Mouse (Mus musculus) cerebellum, postnatal 36 days (tissue): ENCODE data around the gene Far1.

Source experiments
- DNase-seq, 2 experiments: peaks; one replicate each; pipeline ENCODE4 v3.0.0; 2021 to 2022; ENCODE audit warnings: mixed read lengths in 2 of 2

Gene Far1

GRCm38 (mm10) chr7:113572741-113573140 is 59.1 kb downstream of the Far1 start:
- no peak for DNase-seq

DNA sequence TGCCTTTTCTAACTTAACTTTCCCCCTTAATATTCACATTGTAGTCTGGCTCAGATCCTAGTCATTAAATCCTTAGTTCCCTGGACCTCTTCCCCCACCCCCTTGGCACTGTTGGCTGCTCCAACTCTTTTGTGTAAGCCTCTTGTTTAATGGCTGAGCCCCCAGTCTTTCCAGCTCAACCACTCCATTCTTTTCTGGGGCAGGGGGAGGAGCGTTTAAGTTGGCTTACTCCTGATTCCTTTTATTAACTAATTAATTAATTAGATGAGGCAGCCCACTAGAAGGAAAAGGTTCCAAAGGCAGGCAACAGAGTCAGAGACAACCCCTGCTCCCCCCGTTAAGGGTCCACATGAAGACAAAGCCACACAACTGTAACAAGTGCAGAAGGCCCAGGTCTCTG is 68.5 kb downstream of the Far1 start:
- DNase-seq = no peak

DNA sequence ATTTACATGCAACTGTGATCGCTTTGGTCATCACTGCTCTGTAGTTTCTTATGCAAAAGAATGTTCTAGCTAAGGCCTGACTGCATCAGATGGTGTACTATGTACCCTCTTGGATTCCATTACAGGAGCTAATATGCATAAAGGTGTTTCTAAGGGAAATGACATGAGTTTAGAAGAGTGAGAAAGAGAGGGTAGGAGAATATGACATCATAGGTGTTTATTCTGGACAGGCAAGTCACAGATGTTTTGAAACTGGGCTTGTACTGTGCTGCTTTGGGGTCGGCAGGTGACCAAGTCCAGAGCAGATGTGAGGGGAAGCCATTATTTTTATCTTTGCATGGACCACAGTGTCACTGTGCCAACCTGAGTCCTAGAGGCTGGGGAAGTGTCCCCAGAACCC is 75.6 kb downstream of the Far1 start:
- no peak for DNase-seq

DNA sequence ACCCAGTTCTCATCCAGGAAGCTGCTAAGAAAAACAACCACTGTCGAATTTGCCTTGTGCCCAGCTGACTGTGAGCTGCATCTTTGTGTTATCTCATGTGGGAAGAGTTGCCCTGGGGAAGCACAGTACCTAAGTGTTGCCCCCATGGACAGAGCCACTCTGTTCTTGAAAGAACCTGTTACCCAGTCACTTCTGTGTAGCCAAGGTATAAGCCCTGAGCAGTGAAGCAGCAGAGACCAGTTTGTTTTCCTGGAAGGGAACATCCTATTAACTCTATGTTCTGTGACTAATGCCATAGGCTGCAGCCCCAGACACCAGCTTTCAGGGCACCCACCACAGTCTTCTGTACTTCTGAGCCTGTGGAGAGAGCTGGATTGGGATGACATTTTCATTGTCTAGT is 76.7 kb downstream of the Far1 start:
- DNase-seq = no peak

GRCm38 (mm10) chr7:113591084-113591483 is 77.5 kb downstream of the Far1 start:
- no peak for DNase-seq

- no peak for DNase-seq
These were observed 78.1 kb downstream of the Far1 start for GRCm38 (mm10) chr7:113591557-113592354.

- no peak for DNase-seq
These were observed 79.1 kb downstream of the Far1 start for GRCm38 (mm10) chr7:113592696-113593095.

DNA sequence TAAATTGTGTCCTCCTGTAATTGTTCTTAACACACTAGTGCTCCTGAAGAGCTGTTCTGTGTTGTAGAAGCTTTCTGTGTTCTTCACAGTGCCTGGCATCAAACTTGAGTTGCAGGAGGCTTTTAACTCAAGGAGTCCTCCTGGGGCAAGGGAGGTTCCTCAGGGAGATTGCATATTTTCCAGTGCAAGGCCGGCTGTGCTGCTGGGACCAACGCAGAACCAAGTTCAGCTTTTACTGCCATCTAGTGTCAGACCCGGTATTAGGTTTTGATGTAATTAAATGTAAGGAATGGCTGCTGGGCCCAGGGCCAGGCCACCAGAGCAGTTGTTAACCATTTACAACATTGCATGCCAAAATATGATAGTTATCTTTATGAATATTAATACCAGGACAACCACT is 80.7 kb downstream of the Far1 start:
- DNase-seq = peak; percentile 45 to 61

- no peak for DNase-seq
These were observed 83.6 kb downstream of the Far1 start for GRCm38 (mm10) chr7:113597231-113597630.

GRCm38 (mm10) chr7:113601803-113602202 is 88.2 kb downstream of the Far1 start:
- no peak for DNase-seq

- DNase-seq = peak; percentile 59 to 61
These were observed 94.3 kb downstream of the Far1 start for GRCm38 (mm10) chr7:113607928-113608327.

- DNase-seq = peak; percentile 37 to 69
These were observed 95.5 kb downstream of the Far1 start for GRCm38 (mm10) chr7:113609027-113609705.

GRCm38 (mm10) chr7:113612628-113613027 is 99.0 kb downstream of the Far1 start:
- DNase-seq = no peak

- DNase-seq = no peak
These were observed 100.7 kb downstream of the Far1 start for GRCm38 (mm10) chr7:113614198-113614927.

- no peak for DNase-seq
These were observed 105.5 kb downstream of the Far1 start for GRCm38 (mm10) chr7:113619166-113619565.

DNA sequence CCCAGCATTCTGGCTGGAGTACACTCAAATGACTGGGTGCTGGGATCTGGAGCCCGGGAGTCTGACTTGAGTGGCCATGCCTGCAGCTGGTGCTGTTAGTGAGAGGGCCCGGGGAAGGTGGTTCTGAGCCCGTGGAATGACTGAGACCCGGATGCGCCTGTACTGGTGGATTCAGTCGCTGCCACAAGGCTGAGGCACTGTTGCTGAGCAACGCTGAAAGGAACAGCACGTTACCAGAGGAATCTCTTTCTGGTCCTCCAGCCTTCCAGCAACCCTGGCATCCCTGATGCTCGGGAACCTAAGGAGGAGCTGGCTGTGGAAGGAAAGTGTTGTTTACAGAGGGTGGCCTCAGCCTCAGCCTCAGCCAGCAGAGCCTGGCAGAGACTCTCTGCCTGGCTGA is 106.1 kb downstream of the Far1 start:
- no peak for DNase-seq
